Mouse (Mus musculus) heart, postnatal 0 days (tissue): ENCODE data around the gene Hdac7.

Source experiments
- CTCF ChIP-seq: IDR thresholded peaks from 2 replicates; pipeline ENCODE4 v1.5.1; 2016; ENCODE audit warnings: antibody characterized with exemption, control low read depth, low read depth
- EP300 ChIP-seq: IDR thresholded peaks from 2 replicates; pipeline ENCODE4 v1.6.1; 2016; ENCODE audit warnings: antibody characterized with exemption, low read depth

- TF ChIP-seq CTCF (no peak), EP300 (no peak)
These were observed 24.4 kb downstream of the Hdac7 start for GRCm38 (mm10) chr15:97819937-97820336.
